Mouse (Mus musculus) cortical plate, adult 2 months (tissue): ENCODE data around the gene Picalm. TPM values are rescaled to one million over a fixed set of nuclear protein-coding genes. Genes with fewer than 3 reads are reported as not detected.

ENCODE experiments used
- H3K27ac ChIP-seq: fragments of 200-500 bp; 2 replicates; pipeline ENCODE4 v1.5.1; 2012; ENCODE audit warnings: low read length, control low read depth, inconsistent platforms; ENCODE audit not compliant: insufficient read depth
- H3K4me1 ChIP-seq: fragments of 200-500 bp; 2 replicates; pipeline ENCODE4 v1.6.1; 2011; ENCODE audit warnings: low read length; ENCODE audit not compliant: control insufficient read depth, insufficient read depth
- H3K4me3 ChIP-seq: fragments of 200-500 bp; 2 replicates; pipeline ENCODE4 v1.5.1; 2011; ENCODE audit warnings: mild to moderate bottlenecking, low read length, control low read depth; ENCODE audit not compliant: insufficient read depth
- CTCF ChIP-seq: fragments of 200-500 bp; IDR thresholded peaks from 2 replicates; pipeline ENCODE4 v1.5.1; 2011; ENCODE audit warnings: mild to moderate bottlenecking, control low read depth, low read length; ENCODE audit not compliant: insufficient read depth; ENCODE audit errors: extremely low read depth
- POLR2A ChIP-seq: fragments of 200-500 bp; IDR thresholded peaks from 2 replicates; pipeline ENCODE4 v1.6.1; 2011; ENCODE audit warnings: mild to moderate bottlenecking, low read length, control low read depth; ENCODE audit not compliant: insufficient read depth; ENCODE audit errors: extremely low read depth
- polyA plus RNA-seq: library from polyadenylated mRNA; depleted of rRNA; stranded (reverse); fragments of >200 nt; gene quantifications from 2 replicates; pipeline ENCODE4 v1.2.3, GENCODE M21; 2012; rRNA removed

Gene Picalm
- polyA plus RNA-seq, 1 experiment, result 123 TPM

GRCm38 (mm10) chr7:90261902-90262599, 132.0 kb downstream of the Picalm start:
- H3K4me1 ChIP-seq, result no peaks in the 10 kb centered on the region
- TF ChIP-seq POLR2A (no peak), CTCF (no peak)
- no peak overlapping the region for H3K4me3 ChIP-seq
- H3K27ac ChIP-seq, result no peak overlapping the region

Other genes with a start within 250 kb of the Picalm start
- gene Ccdc81, start 226.6 kb upstream of the Picalm start, polyA plus RNA-seq, result 0.79 and 1.5 TPM in 2 replicates
- 71.8 and 72.9 TPM in 2 replicates for gene Hikeshi, start 189.0 kb upstream of the Picalm start, polyA plus RNA-seq
- gene Eed, start 149.2 kb upstream of the Picalm start, polyA plus RNA-seq, result 32.0 and 32.3 TPM in 2 replicates
- not detected in 2 replicates for gene Ccdc83, start 135.6 kb downstream of the Picalm start, polyA plus RNA-seq
- gene Sytl2, start 172.0 kb downstream of the Picalm start, polyA plus RNA-seq, result 119 and 134 TPM in 2 replicates